Mouse (Mus musculus) lung, postnatal 36 days (tissue): ENCODE results near the gene Grin2b.
"Not testable (repeated sequence)": the region's sequence is repeated elsewhere in the genome, so short reads cannot be mapped to it uniquely, and the experiment has no call there.

Experiments used
- DNase-seq: peaks from one replicate; pipeline ENCODE4 v3.0.0; 2022; ENCODE audit warnings: mixed read lengths

Grin2b gene

GRCm38 (mm10) chr6:135882611-135883010, 290.7 kb downstream of the Grin2b start:
- no peak for DNase-seq

DNA sequence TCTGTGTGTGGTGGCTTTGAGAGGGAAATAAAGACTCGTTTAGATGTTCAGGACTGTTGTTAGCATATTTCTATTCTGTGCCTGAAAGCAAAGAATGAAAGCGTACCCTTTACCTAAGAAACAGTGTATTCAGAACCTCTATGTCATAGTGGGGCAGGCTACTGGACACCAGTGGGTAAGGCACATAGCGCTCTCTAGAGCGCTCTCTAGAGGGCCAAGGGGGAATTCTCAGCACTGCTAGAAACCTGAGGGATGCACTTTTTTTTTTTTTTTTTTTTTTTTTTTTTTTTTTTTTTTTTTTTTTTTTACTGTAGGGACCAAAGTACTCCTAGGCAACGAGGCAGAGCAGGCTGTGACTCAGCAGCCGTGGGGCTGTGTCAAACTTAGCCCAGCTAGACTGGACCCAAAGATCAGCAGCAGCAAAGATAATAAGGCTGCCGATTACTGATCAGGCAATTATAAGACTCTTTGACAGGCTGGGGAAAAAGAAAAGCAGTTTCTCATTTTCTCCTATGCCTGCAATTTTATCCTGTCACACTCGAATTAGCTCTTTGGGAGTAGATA, 297.1 kb downstream of the Grin2b start:
- no peak for DNase-seq

DNA sequence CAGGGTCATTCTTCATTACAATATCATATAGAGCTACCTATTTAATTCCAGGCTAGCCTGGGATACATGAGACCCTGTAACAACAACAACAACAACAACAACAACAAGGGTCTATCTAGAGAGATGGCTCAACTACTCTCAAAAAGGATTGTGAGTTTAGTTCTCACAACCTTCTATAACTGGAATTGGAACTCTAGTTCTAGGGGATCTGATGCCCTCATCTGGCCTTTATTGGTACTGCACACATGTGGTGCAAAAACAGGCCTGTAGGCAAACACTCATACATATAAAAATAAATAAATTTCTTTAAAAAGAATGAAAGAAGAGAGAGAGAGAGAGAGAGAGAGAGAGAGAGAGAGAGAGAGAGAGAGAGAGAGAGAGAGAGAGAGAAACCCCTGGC, 298.7 kb downstream of the Grin2b start:
- no peak for DNase-seq

- DNase-seq, result no peak
Measured at GRCm38 (mm10) chr6:135865832-135866231, 307.5 kb downstream of the Grin2b start.

GRCm38 (mm10) chr6:135863965-135864364, 309.3 kb downstream of the Grin2b start:
- DNase-seq, result no peak

DNA sequence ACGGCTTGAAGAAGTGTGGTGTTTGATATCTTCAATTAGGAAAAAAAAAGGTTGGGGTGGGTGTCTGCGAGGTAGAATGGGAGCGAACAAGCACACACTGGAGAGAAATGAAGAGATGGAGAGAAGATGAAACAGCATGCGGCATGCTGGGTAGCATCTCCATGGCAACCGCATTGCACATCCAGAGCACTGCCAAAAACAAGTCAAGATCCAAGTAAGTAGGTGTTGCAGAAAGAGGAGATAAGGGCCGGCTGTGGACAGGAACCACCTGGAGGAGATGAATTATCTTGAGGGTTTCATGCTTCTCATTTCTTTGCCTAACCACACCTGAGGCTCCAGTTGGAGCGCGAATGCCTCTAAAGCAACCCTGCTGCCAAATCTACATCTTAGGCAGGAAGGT, 313.8 kb downstream of the Grin2b start:
- peak; percentile 28 for DNase-seq

DNA sequence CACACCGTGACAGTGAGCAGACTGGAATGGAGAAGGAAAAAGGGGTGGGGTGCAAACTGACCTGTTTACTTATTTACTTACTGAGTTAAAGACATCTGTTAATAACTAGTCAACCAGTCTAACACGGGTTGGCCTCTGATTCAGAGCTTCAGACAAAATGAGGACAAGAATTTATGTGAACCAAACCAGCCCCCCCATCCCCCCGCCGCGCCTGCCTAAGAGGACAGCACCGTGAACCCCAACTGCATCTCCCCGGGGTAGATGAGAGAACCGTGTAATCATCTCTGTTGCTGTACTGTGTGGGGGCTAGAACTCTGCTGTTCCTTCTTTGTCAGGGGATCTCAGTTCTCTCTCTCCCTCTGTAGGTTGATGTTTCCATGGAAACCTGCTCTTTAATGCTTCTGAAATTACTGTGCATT, 319.1 kb downstream of the Grin2b start:
- no peak for DNase-seq

GRCm38 (mm10) chr6:135843755-135844154, 329.6 kb downstream of the Grin2b start:
- DNase-seq, result no peak

DNA sequence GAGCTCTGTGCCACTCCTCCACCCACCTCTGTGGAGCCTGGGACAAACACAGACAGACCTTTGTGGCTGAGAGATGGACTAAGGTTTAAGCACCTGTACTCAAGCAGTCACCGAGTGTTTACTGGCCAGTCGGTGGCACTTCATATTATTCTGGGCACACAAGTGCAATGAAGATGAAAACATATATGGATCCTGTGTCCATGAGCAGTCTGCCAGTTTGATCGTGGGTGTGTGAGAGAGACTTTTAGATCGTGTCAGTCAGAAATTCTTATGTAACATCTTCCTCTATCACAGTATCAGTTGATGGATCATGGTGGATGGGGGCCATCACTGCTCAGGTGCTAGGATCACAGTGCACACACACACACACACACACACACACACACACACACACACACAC, 337.0 kb downstream of the Grin2b start:
- DNase-seq, result no peak

DNA sequence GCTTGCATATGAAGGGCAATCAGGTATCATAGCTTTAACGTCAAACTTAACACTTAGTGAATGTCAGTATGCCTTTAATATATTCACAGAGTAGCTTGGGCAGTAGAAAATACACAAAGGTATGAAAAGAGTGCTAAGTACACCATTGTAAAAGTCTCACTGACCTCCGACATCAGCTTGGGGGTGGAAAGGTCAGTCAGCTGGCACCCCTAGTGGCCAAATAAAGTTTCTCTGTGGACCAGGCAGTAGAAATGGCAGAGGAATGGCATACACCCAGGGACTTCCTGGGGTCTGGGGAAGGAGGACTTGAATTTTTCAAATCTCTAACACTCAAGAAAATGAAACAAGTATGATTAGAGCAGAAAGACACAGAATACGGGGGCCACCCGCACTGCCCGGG, 339.8 kb downstream of the Grin2b start:
- DNase-seq, result no peak

DNA sequence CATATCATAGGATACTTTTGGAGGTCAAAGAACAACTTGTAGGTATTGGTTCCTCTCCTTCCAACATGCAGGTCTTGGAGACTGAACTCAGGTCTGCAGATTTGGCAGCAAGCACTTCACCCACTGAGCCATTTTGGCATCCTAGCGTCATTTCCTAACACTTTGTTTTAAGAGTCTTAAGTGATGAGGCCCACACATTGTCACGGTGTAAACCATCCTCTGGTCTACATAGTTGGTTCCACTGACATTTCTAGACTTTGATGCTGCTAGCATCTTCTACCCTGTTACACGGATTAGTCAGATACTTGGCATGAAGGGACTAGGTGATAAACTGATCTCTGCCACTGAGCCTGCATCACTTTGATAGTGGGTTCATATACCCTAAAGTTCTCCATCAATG, 341.3 kb downstream of the Grin2b start:
- DNase-seq, result no peak

- no peak for DNase-seq
Measured at GRCm38 (mm10) chr6:135831032-135831431, 342.3 kb downstream of the Grin2b start.

DNA sequence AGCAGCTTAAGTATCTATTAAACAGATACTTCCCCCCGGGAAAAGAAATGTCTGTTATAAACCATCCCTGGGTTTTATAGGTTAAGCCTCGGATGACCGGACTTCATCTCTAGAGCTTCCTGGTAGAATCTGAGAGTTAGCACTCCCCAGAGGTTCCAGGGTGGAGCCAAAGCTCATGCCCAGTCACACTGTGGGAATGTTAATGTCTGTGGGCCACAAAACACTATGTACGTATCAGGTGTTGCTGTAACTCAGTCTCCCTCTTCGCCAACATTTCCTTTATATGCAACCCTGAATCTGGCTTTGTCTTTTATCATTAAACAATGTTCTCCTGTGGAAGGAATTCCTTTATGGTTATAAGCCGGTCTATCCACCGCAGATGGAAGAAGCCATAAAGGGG, 343.9 kb downstream of the Grin2b start:
- no peak for DNase-seq

DNA sequence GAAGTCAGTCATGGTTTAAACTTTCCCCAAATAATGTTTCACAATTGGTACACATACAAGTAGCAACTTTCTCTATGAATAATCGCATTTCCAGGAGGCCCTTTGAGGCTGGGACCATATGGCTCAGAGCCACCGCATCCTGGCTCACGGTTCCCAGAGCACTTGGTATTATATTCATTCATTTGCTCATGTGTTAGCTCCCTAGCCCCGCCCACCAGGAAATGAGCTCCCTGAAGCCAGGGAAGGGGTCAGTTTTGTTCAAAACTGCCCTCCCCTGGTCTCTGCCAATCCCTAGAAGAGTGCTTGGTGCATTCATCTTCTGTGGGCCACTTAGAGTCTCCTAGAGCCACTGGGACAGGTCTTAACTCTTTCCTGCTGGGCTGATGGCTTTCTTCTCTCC, 344.3 kb downstream of the Grin2b start:
- no peak for DNase-seq

DNA sequence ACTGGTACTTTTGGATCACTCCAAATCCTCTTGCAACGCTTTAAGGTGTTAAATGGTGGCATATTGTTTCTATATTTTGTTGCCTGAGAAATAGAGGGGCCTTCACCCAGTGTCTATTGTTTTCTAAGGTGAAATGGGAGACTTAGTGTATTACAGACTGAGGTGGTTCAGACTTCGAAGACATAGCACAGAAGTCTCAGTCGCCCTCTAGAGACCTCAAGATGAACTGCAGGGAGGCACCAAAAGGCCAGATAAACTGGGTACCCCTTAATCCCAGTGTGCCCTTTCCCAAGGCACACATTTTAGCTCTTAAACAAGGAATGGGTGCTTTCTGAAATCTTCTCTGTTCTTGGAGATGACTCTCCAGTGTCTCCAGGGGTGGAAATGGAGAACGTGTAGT, 345.4 kb downstream of the Grin2b start:
- peak; percentile 69 for DNase-seq

- DNase-seq, result no peak
Measured at GRCm38 (mm10) chr6:135827317-135827716, 346.0 kb downstream of the Grin2b start.

DNA sequence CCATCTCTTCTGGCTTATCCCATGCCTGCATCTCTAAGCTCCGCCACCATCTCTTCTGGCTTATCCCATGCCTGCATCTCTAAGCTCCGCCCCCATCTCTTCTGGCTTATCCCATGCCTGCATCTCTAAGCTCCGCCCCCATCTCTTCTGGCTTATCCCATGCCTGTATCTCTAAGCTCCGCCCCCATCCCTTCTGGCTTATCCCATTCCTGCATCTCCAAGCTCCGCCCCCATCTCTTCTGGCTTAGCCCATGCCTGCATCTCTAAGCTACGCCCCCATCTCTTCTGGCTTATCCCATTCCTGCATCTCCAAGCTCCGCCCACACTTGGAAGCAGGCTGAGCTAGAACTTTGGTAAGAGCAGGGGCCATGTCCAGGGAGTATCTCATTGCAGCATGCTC, 346.5 kb downstream of the Grin2b start:
- not testable (repeated sequence) for DNase-seq

DNA sequence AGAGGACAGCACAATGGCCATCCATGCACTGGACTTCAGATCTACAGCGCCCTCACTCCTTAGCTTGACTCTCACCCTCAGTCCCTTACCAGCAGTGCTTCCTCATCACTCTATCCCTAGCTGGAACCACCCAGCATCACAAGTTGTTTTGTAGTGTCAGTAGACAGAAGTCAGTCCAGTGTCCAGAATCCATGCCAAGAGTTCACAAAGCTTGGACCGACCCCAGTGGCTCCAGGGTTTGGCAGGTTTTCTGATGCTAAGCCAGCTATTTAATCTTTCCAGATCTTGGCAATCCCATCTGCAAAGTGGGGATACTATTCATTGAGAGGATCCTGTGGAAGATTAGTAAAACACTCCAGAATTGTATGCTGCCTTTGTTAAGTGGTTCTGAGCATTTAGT, 355.9 kb downstream of the Grin2b start:
- peak; percentile 10 for DNase-seq

DNA sequence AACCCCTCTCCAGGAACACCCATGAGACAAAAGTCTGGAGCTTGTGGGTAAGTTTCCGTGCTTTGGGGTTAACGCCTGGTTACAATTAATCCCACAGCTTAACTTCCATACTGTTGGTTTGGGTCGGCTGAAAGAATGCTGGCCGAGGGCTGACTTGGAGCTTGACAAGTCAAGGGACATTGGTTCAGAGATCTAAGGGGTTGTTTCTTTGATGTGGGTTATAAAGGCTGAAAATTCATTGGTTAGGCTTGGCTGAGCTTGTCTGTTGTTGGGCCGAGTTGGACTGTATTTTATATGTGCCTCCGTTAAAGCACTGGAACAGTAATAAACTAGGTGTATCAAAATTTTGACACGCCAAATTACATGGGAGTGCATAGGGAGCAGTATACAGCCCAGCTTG, 359.6 kb downstream of the Grin2b start:
- DNase-seq, result no peak

GRCm38 (mm10) chr6:135805436-135805835, 367.9 kb downstream of the Grin2b start:
- no peak for DNase-seq

GRCm38 (mm10) chr6:135799949-135800348, 373.4 kb downstream of the Grin2b start:
- no peak for DNase-seq

DNA sequence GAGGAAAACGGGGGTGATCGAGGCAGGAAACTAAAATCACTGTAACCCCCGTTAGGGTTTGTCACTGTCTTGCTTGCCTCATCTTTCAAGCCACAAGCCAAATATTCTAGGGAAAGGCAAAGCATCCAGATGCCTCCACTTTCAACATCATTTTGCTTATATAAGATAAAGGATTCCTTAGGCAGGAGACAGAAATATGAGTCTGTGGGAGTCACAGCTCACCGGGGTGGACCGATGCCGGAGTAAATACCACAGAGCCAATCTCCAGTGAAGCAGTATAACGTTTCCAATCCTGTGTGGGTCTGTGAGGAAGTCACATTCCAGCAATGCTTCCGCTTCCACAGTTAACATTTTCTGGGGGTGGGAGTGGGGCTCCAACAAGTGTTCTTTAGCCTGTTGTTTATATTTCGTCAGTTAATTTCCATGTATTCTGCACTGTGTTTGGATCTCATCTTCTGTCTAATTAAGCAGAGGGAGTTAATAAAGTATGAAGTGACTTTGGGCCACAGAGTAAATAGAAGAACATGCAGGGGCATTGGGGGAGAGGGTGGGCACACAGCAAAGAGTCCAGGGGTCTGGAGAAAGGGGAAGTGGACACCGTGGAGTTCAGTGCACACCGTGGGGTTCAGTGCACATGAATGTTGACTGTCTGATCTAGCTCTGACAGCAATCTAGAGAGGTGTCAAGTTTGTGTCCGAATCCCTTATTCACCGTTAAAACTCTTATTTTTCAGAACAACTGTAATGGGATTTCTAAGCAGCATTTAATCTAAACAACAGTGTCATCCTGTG, 374.9 kb downstream of the Grin2b start:
- DNase-seq, result no peak

GRCm38 (mm10) chr6:135797371-135798033, 375.8 kb downstream of the Grin2b start:
- no peak for DNase-seq

DNA sequence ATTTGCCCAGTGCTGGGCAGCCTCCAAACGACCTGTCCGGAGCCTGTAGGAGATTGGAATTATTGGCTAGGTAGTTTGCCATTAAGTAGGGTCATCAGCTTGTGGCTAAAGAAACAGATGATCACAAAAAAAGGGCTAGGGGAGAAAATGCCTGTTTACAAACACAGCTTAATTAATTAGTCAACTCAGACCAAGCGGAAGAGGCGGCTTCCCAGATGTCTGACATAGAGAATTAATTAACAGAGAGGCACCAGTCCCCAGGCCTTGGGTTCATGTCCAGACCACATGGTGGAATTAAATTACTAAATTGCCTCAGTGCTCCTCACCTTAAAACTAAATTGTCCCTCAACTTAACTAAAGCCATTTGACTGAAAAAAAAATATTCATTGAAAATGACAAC, 376.4 kb downstream of the Grin2b start:
- DNase-seq, result no peak
